Mouse (Mus musculus): ENCODE measurements at regions not wholly inside any gene's neighbourhood (a gene's known extent, or its start where the extent isn't known, plus 50 kb on each side); places are given as distances from the start of the nearest gene placed in this dataset. TPM values are rescaled to one million over a fixed set of nuclear protein-coding genes. Genes with fewer than 3 reads are reported as not detected.

Small RNA genes lying in the stretch of these regions (microRNA-seq; reads per million reads assigned to microRNA genes)
- gene Gm24999 (not detected), gene Gm25000 (not detected)

Measured in embryonic facial prominence, embryonic 13.5 days (tissue).